Mouse (Mus musculus) liver, embryonic 13.5 days (tissue): ENCODE measurements around the gene Camk2d. TPM values are rescaled to one million over a fixed set of nuclear protein-coding genes. Genes with fewer than 3 reads are reported as not detected.

Source experiments
- ATAC-seq: fragments of 200-750 bp; cut with Nextera tagmentation; 2 replicates; pipeline ENCODE4 v1.8.0; 2017; ENCODE audit warnings: low read depth, mild to moderate bottlenecking, moderate number of reproducible peaks, moderate library complexity
- DNase-seq: peaks from one replicate; pipeline ENCODE4 v3.0.0; 2022
- H3K27ac ChIP-seq: fragments of 300-500 bp; sonication (generic); 2 replicates; pipeline ENCODE4 v1.5.1; 2015; ENCODE audit warnings: moderate library complexity, mild to moderate bottlenecking, inconsistent platforms
- H3K27me3 ChIP-seq: fragments of 300-500 bp; sonication (generic); 2 replicates; pipeline ENCODE4 v1.6.1; 2015; ENCODE audit warnings: mild to moderate bottlenecking, inconsistent platforms
- H3K36me3 ChIP-seq: fragments of 300-500 bp; sonication (generic); 2 replicates; pipeline ENCODE4 v1.6.1; 2015; ENCODE audit warnings: mild to moderate bottlenecking, inconsistent platforms
- H3K4me1 ChIP-seq: fragments of 300-500 bp; sonication (generic); replicated peaks from 2 replicates; pipeline ENCODE4 v1.6.1; 2015; ENCODE audit warnings: inconsistent platforms
- H3K4me2 ChIP-seq: fragments of 300-500 bp; sonication (generic); 2 replicates; pipeline ENCODE4 v1.6.1; 2015; ENCODE audit warnings: inconsistent platforms, mild to moderate bottlenecking, moderate library complexity
- H3K4me3 ChIP-seq: fragments of 300-500 bp; sonication (generic); replicated peaks from 2 replicates; pipeline ENCODE4 v1.5.1; 2015; ENCODE audit warnings: mild to moderate bottlenecking, inconsistent platforms
- H3K9ac ChIP-seq: fragments of 300-500 bp; sonication (generic); 2 replicates; pipeline ENCODE4 v1.6.1; 2015; ENCODE audit warnings: mild to moderate bottlenecking, inconsistent platforms
- H3K9me3 ChIP-seq: fragments of 300-500 bp; sonication (generic); replicated peaks from 2 replicates; pipeline ENCODE4 v1.6.1; 2016; ENCODE audit warnings: inconsistent platforms
- WGBS: fragments of 180-500 bp; shearing (Covaris S2); methylation state at CpG from one replicate; pipeline ENCODE4 v1.1.7; 2015; ENCODE audit not compliant: insufficient replicate concordance; 5-methylcytosine and 5-hydroxymethylcytosine counted together
- polyA plus RNA-seq: library from polyadenylated mRNA; unstranded; fragments of >200 nt; fragmentation: Nextera tagmentation; extraction: Ambion mirVana; gene quantifications from 2 replicates; pipeline ENCODE4 v1.2.1, GENCODE M21; 2015

Gene Camk2d
- polyA plus RNA-seq, 1 experiment from 2014 or later: 2.9 TPM

GRCm38 (mm10) chr3:126878233-126878632 lies 282.1 kb downstream of the Camk2d start:
- no peak overlapping the region for H3K9ac ChIP-seq
- DNase-seq (no peak), ATAC-seq (no peak)
- H3K27ac ChIP-seq: no peak overlapping the region
- no peaks in the 10 kb centered on the region for H3K9me3 ChIP-seq
- no peaks in the 10 kb centered on the region for H3K4me1 ChIP-seq
- H3K4me3 ChIP-seq: no peak overlapping the region
- no peak overlapping the region for H3K4me2 ChIP-seq
- H3K36me3 ChIP-seq: no peaks in the 10 kb centered on the region
- H3K27me3 ChIP-seq: no peaks in the 10 kb centered on the region
- WGBS: 21% methylated on average over 1 of the region's 1 CpGs

DNA sequence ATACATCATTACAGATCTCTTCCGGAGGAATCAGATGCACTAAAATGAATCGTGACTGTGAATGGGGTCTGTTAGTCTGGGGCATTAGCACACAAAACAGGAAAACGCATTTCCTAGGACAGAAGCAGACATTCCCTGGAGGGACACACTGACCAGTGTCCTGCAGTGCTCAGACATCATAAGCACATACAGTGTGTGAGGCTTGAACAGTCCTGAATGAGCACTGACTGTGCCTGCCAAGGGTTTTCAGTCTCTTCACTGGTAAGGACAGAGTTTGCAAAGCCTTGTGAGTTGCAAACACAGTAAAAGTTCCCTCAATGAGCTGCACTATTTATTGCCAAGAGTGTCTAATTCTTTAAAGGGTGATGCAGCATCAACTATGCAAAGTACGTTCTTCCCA lies 290.0 kb downstream of the Camk2d start:
- Histone ChIP-seq H3K4me1 (no peaks in the 10 kb centered on the region), H3K9me3 (no peaks in the 10 kb centered on the region), H3K27me3 (no peaks in the 10 kb centered on the region), H3K4me3 (no peak overlapping the region), H3K36me3 (no peaks in the 10 kb centered on the region), H3K4me2 (no peak overlapping the region), H3K9ac (no peak overlapping the region), H3K27ac (no peak overlapping the region)
- 63% methylated on average over 4 of the region's 4 CpGs for WGBS
- ATAC-seq (no peak), DNase-seq (no peak)

- H3K36me3 ChIP-seq: no peaks in the 10 kb centered on the region
- H3K9ac ChIP-seq: no peak overlapping the region
- DNase-seq (no peak), ATAC-seq (no peak)
- no peaks in the 10 kb centered on the region for H3K4me1 ChIP-seq
- no peaks in the 10 kb centered on the region for H3K27me3 ChIP-seq
- H3K4me2 ChIP-seq: no peak overlapping the region
- no peaks in the 10 kb centered on the region for H3K9me3 ChIP-seq
- no peak overlapping the region for H3K27ac ChIP-seq
- H3K4me3 ChIP-seq: no peak overlapping the region
- 64% methylated on average over 4 of the region's 4 CpGs for WGBS
These were observed 290.5 kb downstream of the Camk2d start for GRCm38 (mm10) chr3:126886644-126887043.

Other genes with a start within 250 kb of the Camk2d start
- 0.05 TPM in 1 of 2 replicates, not detected in the other for gene Arsj, start 232.6 kb upstream of the Camk2d start, polyA plus RNA-seq